Mouse (Mus musculus) heart, embryonic 16.5 days (tissue): ENCODE results near the gene Chd2. TPM values are rescaled to one million over a fixed set of nuclear protein-coding genes. Genes with fewer than 3 reads are reported as not detected.

Experiments used
- ATAC-seq: fragments of 200-750 bp; cut with Nextera tagmentation; replicated peaks from 2 replicates; pipeline ENCODE4 v1.8.0; 2017; ENCODE audit warnings: moderate number of reproducible peaks; ENCODE audit not compliant: insufficient read depth, low FRiP score; ENCODE audit errors: extremely low read depth
- H3K27ac ChIP-seq: fragments of 300-500 bp; sonication (generic); 2 replicates; pipeline ENCODE4 v1.5.1; 2014; ENCODE audit warnings: mild to moderate bottlenecking, low read length, control low read depth, moderate library complexity
- H3K27me3 ChIP-seq: fragments of 300-500 bp; sonication (generic); 2 replicates; pipeline ENCODE4 v1.6.1; 2014; ENCODE audit warnings: low read length, mixed read lengths; ENCODE audit not compliant: control insufficient read depth, insufficient read depth
- H3K36me3 ChIP-seq: fragments of 300-500 bp; sonication (generic); 2 replicates; pipeline ENCODE4 v1.6.1; 2014; ENCODE audit not compliant: control insufficient read depth, insufficient read depth
- H3K4me1 ChIP-seq: fragments of 300-500 bp; sonication (generic); 2 replicates; pipeline ENCODE4 v1.6.1; 2014; ENCODE audit warnings: low read length, mixed read lengths; ENCODE audit not compliant: control insufficient read depth, insufficient read depth
- H3K4me2 ChIP-seq: fragments of 300-500 bp; sonication (generic); 2 replicates; pipeline ENCODE4 v1.6.1; 2014; ENCODE audit warnings: low read depth, mild to moderate bottlenecking, control low read depth, low read length
- H3K4me3 ChIP-seq: fragments of 300-500 bp; sonication (generic); 2 replicates; pipeline ENCODE4 v1.5.1; 2014; ENCODE audit warnings: mild to moderate bottlenecking, control low read depth, low read length
- H3K9ac ChIP-seq: fragments of 300-500 bp; sonication (generic); 2 replicates; pipeline ENCODE4 v1.6.1; 2014; ENCODE audit warnings: low read length, control low read depth
- H3K9me3 ChIP-seq: fragments of 300-500 bp; sonication (generic); replicated peaks from 2 replicates; pipeline ENCODE4 v1.6.1; 2016; ENCODE audit warnings: low read length; ENCODE audit not compliant: control insufficient read depth
- WGBS: fragments of 180-500 bp; shearing (Covaris S2); extraction: QIAGEN DNeasy Blood & Tissue Kit; methylation state at CpG from one replicate; pipeline ENCODE4 v1.1.7; 2014; 5-methylcytosine and 5-hydroxymethylcytosine counted together
- polyA plus RNA-seq: library from polyadenylated mRNA; unstranded; fragments of >200 nt; fragmentation: Nextera tagmentation; extraction: Ambion mirVana; gene quantifications from 2 replicates; pipeline ENCODE4 v1.2.1, GENCODE M21; 2015

The Chd2 gene
- polyA plus RNA-seq, 1 experiment from 2014 or later: 33.1 TPM

GRCm38 (mm10) chr7:73422223-73423113 lies 119.2 kb downstream of the Chd2 start:
- peaks cover 34% of the 10 kb centered on the region for H3K4me1 ChIP-seq
- H3K27me3 ChIP-seq: no peaks in the 10 kb centered on the region
- 30% methylated on average over 12 of the region's 12 CpGs for WGBS
- no peak overlapping the region for H3K4me3 ChIP-seq
- H3K9me3 ChIP-seq: no peaks in the 10 kb centered on the region
- H3K36me3 ChIP-seq: peaks cover 11% of the 10 kb centered on the region
- no peak overlapping the region for H3K4me2 ChIP-seq
- no peak for ATAC-seq
- H3K27ac ChIP-seq: no peak overlapping the region
- H3K9ac ChIP-seq: no peak overlapping the region

- no peak for ATAC-seq
- Histone ChIP-seq H3K36me3 (0 out of 2 replicates have a peak, but pooled peaks cover 3% of the 10 kb centered on the region), H3K27me3 (no peaks in the 10 kb centered on the region), H3K27ac (no peak overlapping the region), H3K9me3 (no peaks in the 10 kb centered on the region), H3K9ac (no peak overlapping the region), H3K4me3 (no peak overlapping the region), H3K4me1 (peaks cover 34% of the 10 kb centered on the region), H3K4me2 (no peak overlapping the region)
- 45% methylated on average over 9 of the region's 9 CpGs for WGBS
Measured at GRCm38 (mm10) chr7:73421278-73422015, 120.2 kb downstream of the Chd2 start.

GRCm38 (mm10) chr7:73420827-73421226 lies 120.8 kb downstream of the Chd2 start:
- no peak overlapping the region for H3K4me2 ChIP-seq
- H3K4me1 ChIP-seq: peaks cover 34% of the 10 kb centered on the region
- ATAC-seq: no peak
- 0 out of 2 replicates have a peak, but pooled peaks cover 3% of the 10 kb centered on the region for H3K36me3 ChIP-seq
- H3K4me3 ChIP-seq: no peak overlapping the region
- no peaks in the 10 kb centered on the region for H3K27me3 ChIP-seq
- no peaks in the 10 kb centered on the region for H3K9me3 ChIP-seq
- H3K27ac ChIP-seq: no peak overlapping the region
- 42% methylated on average over 5 of the region's 5 CpGs for WGBS
- no peak overlapping the region for H3K9ac ChIP-seq

GRCm38 (mm10) chr7:73419375-73419774 lies 122.3 kb downstream of the Chd2 start:
- H3K9ac ChIP-seq: no peak overlapping the region
- H3K4me3 ChIP-seq: no peak overlapping the region
- no peaks in the 10 kb centered on the region for H3K9me3 ChIP-seq
- 0 out of 2 replicates have a peak, but pooled peaks cover 3% of the 10 kb centered on the region for H3K36me3 ChIP-seq
- H3K4me2 ChIP-seq: no peak overlapping the region
- 54% methylated on average over 7 of the region's 7 CpGs for WGBS
- ATAC-seq: no peak
- no peaks in the 10 kb centered on the region for H3K27me3 ChIP-seq
- H3K4me1 ChIP-seq: peaks cover 25% of the 10 kb centered on the region
- H3K27ac ChIP-seq: no peak overlapping the region

GRCm38 (mm10) chr7:73414192-73414591 lies 127.4 kb downstream of the Chd2 start:
- H3K9me3 ChIP-seq: no peaks in the 10 kb centered on the region
- WGBS: 81% methylated on average over 14 of the region's 14 CpGs
- H3K4me3 ChIP-seq: no peak overlapping the region
- H3K27me3 ChIP-seq: no peaks in the 10 kb centered on the region
- H3K4me1 ChIP-seq: peaks cover 12% of the 10 kb centered on the region
- no peak overlapping the region for H3K9ac ChIP-seq
- no peak for ATAC-seq
- no peak overlapping the region for H3K4me2 ChIP-seq
- H3K27ac ChIP-seq: no peak overlapping the region
- H3K36me3 ChIP-seq: 0 out of 2 replicates have a peak, but pooled peaks cover 3% of the 10 kb centered on the region

GRCm38 (mm10) chr7:73412419-73412818 lies 129.2 kb downstream of the Chd2 start:
- ATAC-seq: peak; percentile 63
- 53% methylated on average over 7 of the region's 7 CpGs for WGBS
- peak overlapping the region; percentile 8 for H3K27ac ChIP-seq

GRCm38 (mm10) chr7:73411986-73412385 lies 129.6 kb downstream of the Chd2 start:
- H3K9ac ChIP-seq: no peak overlapping the region
- 88% methylated on average over 4 of the region's 4 CpGs for WGBS
- peaks cover 12% of the 10 kb centered on the region for H3K4me1 ChIP-seq
- H3K4me2 ChIP-seq: no peak overlapping the region
- H3K27me3 ChIP-seq: no peaks in the 10 kb centered on the region
- H3K9me3 ChIP-seq: no peaks in the 10 kb centered on the region
- no peaks in the 10 kb centered on the region for H3K36me3 ChIP-seq
- ATAC-seq: no peak
- H3K27ac ChIP-seq: peak overlapping the region; percentile 8
- H3K4me3 ChIP-seq: no peak overlapping the region

More at GRCm38 (mm10) chr7:73412419-73412818, 129.2 kb downstream of the Chd2 start:
- Histone ChIP-seq H3K4me3 (no peak overlapping the region), H3K36me3 (no peaks in the 10 kb centered on the region), H3K9me3 (no peaks in the 10 kb centered on the region), H3K9ac (no peak overlapping the region), H3K27me3 (no peaks in the 10 kb centered on the region), H3K4me2 (no peak overlapping the region), H3K4me1 (peaks cover 12% of the 10 kb centered on the region)

- no peak overlapping the region for H3K4me3 ChIP-seq
- 73% methylated on average over 7 of the region's 7 CpGs for WGBS
- no peaks in the 10 kb centered on the region for H3K36me3 ChIP-seq
- H3K4me2 ChIP-seq: no peak overlapping the region
- ATAC-seq: no peak
- no peaks in the 10 kb centered on the region for H3K9me3 ChIP-seq
- H3K27me3 ChIP-seq: no peaks in the 10 kb centered on the region; the same call in 1 of the 2 replicates
- peaks cover 12% of the 10 kb centered on the region for H3K4me1 ChIP-seq
- no peak overlapping the region for H3K27ac ChIP-seq
- no peak overlapping the region for H3K9ac ChIP-seq
Measured at GRCm38 (mm10) chr7:73411523-73411922, 130.1 kb downstream of the Chd2 start.

- peaks cover 11% of the 10 kb centered on the region for H3K27me3 ChIP-seq
- no peak for ATAC-seq
- no peaks in the 10 kb centered on the region for H3K4me1 ChIP-seq
- H3K4me2 ChIP-seq: no peak overlapping the region
- no peaks in the 10 kb centered on the region for H3K36me3 ChIP-seq
- H3K4me3 ChIP-seq: no peak overlapping the region
- 77% methylated on average over 11 of the region's 11 CpGs for WGBS
- H3K27ac ChIP-seq: no peak overlapping the region
- H3K9me3 ChIP-seq: no peaks in the 10 kb centered on the region
- H3K9ac ChIP-seq: no peak overlapping the region
Measured at GRCm38 (mm10) chr7:73405550-73405949, 136.1 kb downstream of the Chd2 start.
